ENCODE assay signal across 16 mouse cellular contexts in genomic region chr3:65476091-65476953, GRCm38 (mm10). TPM values are rescaled to one million over a fixed set of nuclear protein-coding genes. Genes with fewer than 3 reads are reported as not detected.
DNase-seq lines count a peak whose midpoint lies in the region; ATAC-seq and TF ChIP-seq lines count a peak whose summit lies in the region.
"Had no signal": no experiment of that assay in that cellular context is flagged by ENCODE, and none has a peak within 500 bp of the region (broad histone marks: within the 10 kb centered on the region; RNA-seq: fewer than 3 reads in every experiment).

No protein-coding gene starts in this region.

- H3K36me3 ChIP-seq in hindbrain, postnatal 0 days (ENCODE audit: insufficient read depth, low read length) = no peaks in the 10 kb centered on the region
- no peaks in the 10 kb centered on the region for H3K36me3 ChIP-seq in hindbrain, embryonic 10.5 days
- H3K36me3 ChIP-seq in lung, postnatal 0 days (ENCODE audit: insufficient read depth, low read length) = no peaks in the 10 kb centered on the region
- H3K36me3 ChIP-seq in midbrain, embryonic 14.5 days (ENCODE audit: control insufficient read depth, insufficient read depth, low read length) = no peaks in the 10 kb centered on the region
- H3K36me3 ChIP-seq: embryonic facial prominence, embryonic 10.5 days; heart, embryonic 12.5 days; hindbrain, embryonic 12.5 days had no signal

- no peak overlapping the region for H3K4me3 ChIP-seq in hindbrain, postnatal 0 days (ENCODE audit: low read length)
- H3K4me3 ChIP-seq in hindbrain, embryonic 10.5 days = no peak overlapping the region
- no peak overlapping the region for H3K4me3 ChIP-seq in lung, postnatal 0 days (ENCODE audit: low read depth, low read length)
- H3K4me3 ChIP-seq in midbrain, embryonic 14.5 days (replicated peaks; ENCODE audit: low read depth, low read length) = no peak overlapping the region
- H3K4me3 ChIP-seq: embryonic facial prominence, embryonic 10.5 days; heart, embryonic 12.5 days; hindbrain, embryonic 12.5 days had no signal

- no peak for TF ChIP-seq CTCF in hindbrain, postnatal 0 days (IDR thresholded peaks at IDR 0.05; ENCODE audit: low read depth)
- TF ChIP-seq CTCF in lung, postnatal 0 days (IDR thresholded peaks at IDR 0.05) = no peak

- WGBS in hindbrain, postnatal 0 days = 88% methylated on average over 19 of the region's 19 CpGs
- 93% methylated on average over 19 of the region's 19 CpGs for WGBS in hindbrain, embryonic 10.5 days
- WGBS in lung, postnatal 0 days = 79% methylated on average over 19 of the region's 19 CpGs
- WGBS in midbrain, embryonic 14.5 days = 75% methylated on average over 19 of the region's 19 CpGs

- DNase-seq in hindbrain, postnatal 0 days (ENCODE audit: low spot score) = no peak
- no peak for DNase-seq in hindbrain, embryonic 10.5 days (ENCODE audit: low spot score)
- peak; percentile 54 for DNase-seq in lung, postnatal 0 days (ENCODE audit: low spot score)
- no peak for DNase-seq in lung, adult 18-20 months
- DNase-seq in midbrain, embryonic 14.5 days = peak; percentile 25
- DNase-seq: adrenal gland, adult 2 months; adrenal gland, postnatal 25 days; cerebellum, adult 2 months; cerebellum, postnatal 10 days; gastrocnemius, postnatal 14 days had no signal

- no peaks in the 10 kb centered on the region for H3K9me3 ChIP-seq in hindbrain, postnatal 0 days (ENCODE audit: low read length)
- no peaks in the 10 kb centered on the region for H3K9me3 ChIP-seq in hindbrain, embryonic 10.5 days
- no peaks in the 10 kb centered on the region for H3K9me3 ChIP-seq in lung, postnatal 0 days (ENCODE audit: low read length)
- no peaks in the 10 kb centered on the region for H3K9me3 ChIP-seq in midbrain, embryonic 14.5 days (ENCODE audit: control insufficient read depth, low read length)
- H3K9me3 ChIP-seq: embryonic facial prominence, embryonic 10.5 days; heart, embryonic 12.5 days; hindbrain, embryonic 12.5 days had no signal

- no peaks in the 10 kb centered on the region for H3K4me1 ChIP-seq in hindbrain, postnatal 0 days (ENCODE audit: insufficient read depth, low read length)
- peaks cover 5% of the 10 kb centered on the region for H3K4me1 ChIP-seq in hindbrain, embryonic 10.5 days (replicated peaks)
- no peaks in the 10 kb centered on the region for H3K4me1 ChIP-seq in lung, postnatal 0 days (ENCODE audit: insufficient read depth, low read depth, low read length)
- no peaks in the 10 kb centered on the region for H3K4me1 ChIP-seq in midbrain, embryonic 14.5 days (ENCODE audit: control insufficient read depth, insufficient read depth, low read length)

- no peak overlapping the region for H3K9ac ChIP-seq in hindbrain, postnatal 0 days (replicated peaks; ENCODE audit: low read length)
- H3K9ac ChIP-seq in lung, postnatal 0 days (replicated peaks; ENCODE audit: low read depth) = no peak overlapping the region
- no peak overlapping the region for H3K9ac ChIP-seq in midbrain, embryonic 14.5 days (replicated peaks; ENCODE audit: low read length)
- H3K9ac ChIP-seq: heart, embryonic 12.5 days; hindbrain, embryonic 12.5 days had no signal

- no peak overlapping the region for H3K27ac ChIP-seq in hindbrain, postnatal 0 days
- no peak overlapping the region for H3K27ac ChIP-seq in hindbrain, embryonic 10.5 days
- no peak overlapping the region for H3K27ac ChIP-seq in lung, postnatal 0 days (ENCODE audit: low read length)
- no peak overlapping the region for H3K27ac ChIP-seq in midbrain, embryonic 14.5 days (replicated peaks; ENCODE audit: low read depth, low read length)
- H3K27ac ChIP-seq: embryonic facial prominence, embryonic 10.5 days; hindbrain, embryonic 12.5 days had no signal

- H3K4me2 ChIP-seq in hindbrain, postnatal 0 days (ENCODE audit: low read depth, low read length) = no peak overlapping the region
- no peak overlapping the region for H3K4me2 ChIP-seq in lung, postnatal 0 days (replicated peaks; ENCODE audit: low read depth, low read length)
- H3K4me2 ChIP-seq in midbrain, embryonic 14.5 days (ENCODE audit: low read length) = no peak overlapping the region
- H3K4me2 ChIP-seq: heart, embryonic 12.5 days; hindbrain, embryonic 12.5 days had no signal

- no peaks in the 10 kb centered on the region for H3K27me3 ChIP-seq in hindbrain, postnatal 0 days (ENCODE audit: insufficient read depth, low read length)
- H3K27me3 ChIP-seq in hindbrain, embryonic 10.5 days (ENCODE audit: insufficient read depth, poor library complexity, severe bottlenecking) = no peaks in the 10 kb centered on the region
- H3K27me3 ChIP-seq in lung, postnatal 0 days (replicated peaks; ENCODE audit: insufficient read depth, low read length) = no peaks in the 10 kb centered on the region
- H3K27me3 ChIP-seq in midbrain, embryonic 14.5 days (ENCODE audit: control insufficient read depth, insufficient read depth, low read length) = no peaks in the 10 kb centered on the region
- H3K27me3 ChIP-seq: heart, embryonic 12.5 days; hindbrain, embryonic 12.5 days had no signal

- ATAC-seq in hindbrain, postnatal 0 days = 0 out of 2 replicates have a peak, but pooled peaks have one; percentile 35
- ATAC-seq in lung, postnatal 0 days = no peak
- ATAC-seq in midbrain, embryonic 14.5 days (ENCODE audit: low FRiP score, low TSS enrichment) = no peak
- no peak for ATAC-seq in CD4-positive, CD25-positive, alpha-beta regulatory T cell, adult 4 months
- ATAC-seq: forebrain, embryonic 16.5 days; hindbrain, embryonic 16.5 days had no signal

- TF ChIP-seq EP300 in lung, postnatal 0 days (IDR thresholded peaks at IDR 0.05) = no peak

RNA-seq across cellular contexts. Expression of gene Tiparp, which starts 51.9 kb away (rescaled TPM):
- total RNA-seq in hindbrain, postnatal 0 days (2014; rRNA removed) = 21.6 and 23.7 TPM in 2 replicates
- polyA plus RNA-seq in hindbrain, postnatal 0 days (2015; fragmentation: Nextera tagmentation; extraction: Ambion mirVana) = 21.6 and 22.0 TPM in 2 replicates
- 36.2 and 47.8 TPM in 2 replicates for polyA plus RNA-seq in hindbrain, embryonic 10.5 days (2016; fragmentation: Nextera tagmentation; extraction: Ambion mirVana)
- polyA plus RNA-seq in lung, postnatal 0 days (2015; fragmentation: Nextera tagmentation; extraction: Ambion mirVana) = 45.1 and 45.3 TPM in 2 replicates
- polyA plus RNA-seq in midbrain, embryonic 14.5 days (2014; fragmentation: Nextera tagmentation; extraction: Ambion mirVana) = 23.2 and 31.8 TPM in 2 replicates
- 1 to 10 TPM; 4.0 to 5.4 TPM for polyA plus RNA-seq in CD4-positive, CD25-positive, alpha-beta regulatory T cell, adult 4 months (2017; shearing (Covaris generic))

Comparison
In these comparisons a context has a peak if more than half of its experiments do, and no peak if none do; other contexts are left out.
1. DNase-seq: peak in lung, postnatal 0 days (single experiment) and midbrain, embryonic 14.5 days (single experiment); none in hindbrain, postnatal 0 days (single experiment), hindbrain, embryonic 10.5 days (single experiment) and lung, adult 18-20 months (0 of 2).